Mouse (Mus musculus) pancreas, adult 10 weeks (tissue): ENCODE results near the gene Vmn1r158. TPM values are rescaled to one million over a fixed set of nuclear protein-coding genes. Genes with fewer than 3 reads are reported as not detected.

Experiments used
- polyA plus RNA-seq: library from polyadenylated mRNA; stranded (reverse); fragments of 350-450 nt; fragmentation: Illumina TruSeq; extraction: RNeasy Lipid Tissue Mini Kit (QIAGEN cat#74804); gene quantifications from one replicate; pipeline ENCODE4 v1.2.3, GENCODE M21; 2015; ENCODE audit warnings: low read depth, low replicate concordance; ENCODE audit not compliant: insufficient read depth

Gene Vmn1r158
- polyA plus RNA-seq: not detected

GRCm38 (mm10) chr7:22790682-22791081 lies at the start of gene Vmn1r158:
Gene Vmn1r158, minus strand, starts transcription at chr7:22790782.

GRCm38 (mm10) chr7:22761397-22761796 lies 29.2 kb downstream of the Vmn1r158 start, which contains the start of gene Vmn1r157:
Gene Vmn1r157, plus strand, starts transcription at chr7:22761697.

Other genes with a start within 250 kb of the Vmn1r158 start
- not detected for gene Gm4201, start 225.4 kb downstream of the Vmn1r158 start, polyA plus RNA-seq
- not detected for gene Gm4565, start 202.7 kb downstream of the Vmn1r158 start, polyA plus RNA-seq
- gene Vmn1r155, start 132.8 kb downstream of the Vmn1r158 start, polyA plus RNA-seq: not detected
- gene Gm8693, start 98.5 kb downstream of the Vmn1r158 start, polyA plus RNA-seq: not detected
- not detected for gene Gm4567, start 71.1 kb downstream of the Vmn1r158 start, polyA plus RNA-seq
- gene Vmn1r157, start 29.1 kb downstream of the Vmn1r158 start, polyA plus RNA-seq: not detected
- gene Vmn1r159, start 52.8 kb upstream of the Vmn1r158 start, polyA plus RNA-seq: not detected
- gene Vmn1r160, start 80.4 kb upstream of the Vmn1r158 start, polyA plus RNA-seq: not detected
- gene Gm4214, start 193.9 kb upstream of the Vmn1r158 start, polyA plus RNA-seq: not detected
- gene Gm4216, start 229.1 kb upstream of the Vmn1r158 start, polyA plus RNA-seq: not detected